Mouse (Mus musculus): ENCODE measurements around the gene Aig1.

Aig1 gene

DNA sequence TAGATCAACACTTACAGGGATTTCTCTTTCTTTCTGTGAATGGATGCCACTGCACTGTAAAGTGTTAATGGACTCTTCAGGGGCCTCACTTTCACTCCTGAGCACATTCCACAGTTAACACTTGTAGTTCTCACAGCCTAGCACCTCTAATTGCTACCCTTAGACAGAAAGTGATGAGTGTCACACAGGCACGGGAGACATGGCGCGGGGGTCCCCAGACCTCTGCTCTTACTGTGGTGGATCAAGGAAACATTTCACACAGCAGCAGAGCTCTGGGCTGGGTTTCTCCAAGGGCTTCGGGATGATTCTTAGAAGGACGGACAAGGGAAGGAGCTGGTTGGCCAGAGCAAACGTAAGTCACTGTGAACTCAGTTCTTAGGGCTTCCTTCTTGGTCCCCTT lies 166.1 kb downstream of the Aig1 start:
- DNase-seq (ENCODE audit: low read depth): no peak

DNA sequence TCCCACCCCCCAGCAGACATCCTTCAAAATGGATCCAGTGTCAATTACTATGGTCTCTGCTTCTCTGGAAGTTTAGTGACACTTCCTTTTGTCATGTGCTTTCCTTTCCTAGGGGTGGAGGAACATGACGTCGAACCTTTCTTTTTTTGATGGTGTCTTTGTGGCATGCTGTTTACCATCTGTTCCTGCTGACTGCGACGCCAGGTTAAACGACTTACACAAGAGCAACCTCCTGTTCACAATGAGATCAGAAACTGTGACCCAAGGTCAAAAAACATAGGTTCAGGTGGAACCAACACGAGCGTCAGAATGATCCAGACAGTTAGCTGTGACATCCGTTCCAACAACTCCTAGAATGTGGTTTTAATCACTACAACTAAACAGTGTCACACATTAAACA lies 166.7 kb downstream of the Aig1 start:
- DNase-seq (ENCODE audit: low read depth): no peak

DNA sequence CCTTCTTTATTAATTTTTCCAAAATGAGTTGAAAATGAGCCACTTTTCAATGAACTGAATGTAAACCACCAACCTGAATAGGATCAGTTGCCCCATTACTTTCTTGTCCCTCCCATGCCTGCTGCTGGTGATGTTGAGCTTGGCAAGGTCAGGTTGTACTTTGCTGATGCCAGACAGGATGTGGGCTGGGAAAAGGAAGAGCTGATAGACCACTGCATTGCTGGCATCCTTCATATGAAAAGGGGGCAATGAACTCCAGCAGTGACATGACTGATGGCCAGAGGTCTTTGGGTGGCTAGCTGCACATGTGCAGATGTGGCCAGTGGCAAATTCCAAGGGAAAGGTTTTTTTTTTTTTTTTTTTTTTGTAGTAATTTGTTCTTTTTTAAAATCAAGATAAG lies 172.5 kb downstream of the Aig1 start:
- DNase-seq (ENCODE audit: low read depth): no peak

DNA sequence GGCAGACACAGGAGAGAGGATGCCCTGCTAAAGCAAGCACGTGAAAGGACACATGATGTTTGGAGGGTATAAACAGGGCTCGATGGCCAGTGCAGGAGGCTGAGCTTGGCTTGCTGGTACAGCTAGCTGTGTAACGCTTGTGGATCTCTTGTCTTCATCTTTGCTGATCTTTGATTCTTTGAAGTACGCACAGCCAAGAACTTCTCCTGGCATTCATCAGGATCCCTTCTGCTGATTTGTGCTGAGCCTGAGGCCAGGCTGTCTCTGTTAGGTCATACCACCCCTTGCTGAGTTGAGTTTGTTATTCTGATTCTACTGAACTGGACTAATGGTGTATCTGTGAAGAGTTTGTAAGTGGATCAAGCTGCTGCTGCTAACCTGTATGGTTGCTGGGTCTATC lies 175.5 kb downstream of the Aig1 start:
- no peak for DNase-seq (ENCODE audit: low read depth)

GRCm38 (mm10) chr10:13690773-13691172 lies 178.0 kb downstream of the Aig1 start:
- no peak for DNase-seq (ENCODE audit: low read depth)

DNA sequence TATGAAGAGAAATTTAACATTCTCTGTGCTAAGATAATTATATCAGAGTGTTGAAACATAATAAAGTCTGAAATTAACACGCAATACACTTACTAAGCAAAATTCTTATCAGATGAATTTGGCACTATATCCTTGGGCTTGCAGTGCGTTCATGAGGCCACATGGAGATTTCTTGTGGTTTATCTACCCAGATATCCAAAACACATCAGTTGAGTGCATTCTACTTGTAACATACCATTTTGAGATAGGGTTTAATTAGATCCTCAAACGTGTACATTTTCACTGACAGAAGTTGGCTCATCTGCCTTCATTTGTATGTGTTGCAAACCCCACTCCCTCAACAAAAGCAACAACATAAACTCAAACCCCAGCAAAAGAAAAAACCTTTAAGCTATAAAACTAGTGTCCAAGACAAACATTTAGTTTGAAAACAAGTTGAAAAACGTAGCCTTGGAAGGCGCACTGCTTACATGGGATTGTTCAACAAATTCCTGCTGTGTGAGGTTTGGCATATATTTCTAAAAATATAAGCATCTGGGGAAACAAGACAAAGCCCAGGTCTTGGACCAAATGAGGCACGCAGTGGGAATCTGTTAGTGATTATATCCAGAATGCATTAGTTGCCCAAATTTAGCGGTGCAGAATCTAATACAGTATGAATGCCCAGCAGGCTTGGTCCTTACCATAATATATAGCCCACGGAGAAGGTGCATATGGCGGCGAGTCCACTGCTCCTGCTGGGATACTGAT lies 178.8 kb downstream of the Aig1 start:
- DNase-seq (ENCODE audit: low read depth): no peak

DNA sequence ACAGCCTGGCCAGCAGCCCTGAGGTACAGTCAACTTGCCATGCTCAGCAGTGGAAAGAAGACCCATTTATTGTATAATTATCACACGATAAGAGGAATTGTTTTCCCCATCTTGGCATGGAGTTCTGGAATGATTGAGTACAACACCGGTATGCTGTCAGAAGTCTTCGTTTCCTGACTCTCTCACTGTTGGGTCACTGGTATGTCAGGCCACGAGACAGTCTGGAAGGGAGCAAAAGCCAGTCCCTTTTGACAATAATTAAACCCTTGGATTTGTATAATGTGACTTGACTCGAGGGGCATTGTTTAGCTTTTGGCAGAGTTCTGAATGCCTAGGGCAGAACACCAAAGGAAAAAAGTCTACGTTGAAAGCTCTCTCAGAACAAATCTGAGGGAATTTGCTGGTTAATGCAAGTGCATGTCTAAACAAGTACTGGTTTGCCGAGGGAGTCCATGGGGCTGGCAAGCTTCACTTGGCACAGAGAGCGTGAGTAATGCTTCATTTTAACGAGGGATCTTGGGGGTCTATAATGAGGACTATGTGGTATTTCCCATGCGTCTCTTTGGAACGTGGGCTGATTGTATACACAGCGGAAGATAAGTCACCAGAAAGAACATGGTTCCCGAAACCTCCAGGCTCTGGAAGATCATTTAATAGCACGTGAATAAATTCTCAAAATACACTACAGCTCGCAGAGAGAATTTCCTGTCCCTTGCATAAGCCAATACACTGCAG lies 180.2 kb downstream of the Aig1 start:
- no peak for DNase-seq (ENCODE audit: low read depth)

GRCm38 (mm10) chr10:13687182-13687810 lies 181.5 kb downstream of the Aig1 start:
- no peak for DNase-seq (ENCODE audit: low read depth)

DNA sequence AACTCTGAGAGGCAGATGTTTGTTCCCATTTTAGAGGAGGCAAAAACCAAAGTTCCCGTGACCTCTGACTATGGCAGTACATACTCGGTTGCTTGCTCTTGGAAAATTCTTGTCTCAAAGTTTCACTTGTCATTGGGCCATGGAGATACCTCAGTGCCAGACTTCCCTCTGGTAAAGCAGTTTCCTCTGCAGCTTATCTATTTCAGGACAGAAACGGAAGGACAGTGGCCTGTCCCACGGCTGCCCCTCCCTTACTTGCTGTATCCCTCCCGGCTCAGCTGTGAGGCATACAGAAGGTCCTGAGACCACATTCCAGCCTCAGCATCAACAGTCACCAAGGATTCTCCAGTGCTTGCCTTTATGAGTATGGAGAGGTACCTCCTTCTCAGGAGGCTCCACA lies 182.7 kb downstream of the Aig1 start:
- no peak for DNase-seq (ENCODE audit: low read depth)

DNA sequence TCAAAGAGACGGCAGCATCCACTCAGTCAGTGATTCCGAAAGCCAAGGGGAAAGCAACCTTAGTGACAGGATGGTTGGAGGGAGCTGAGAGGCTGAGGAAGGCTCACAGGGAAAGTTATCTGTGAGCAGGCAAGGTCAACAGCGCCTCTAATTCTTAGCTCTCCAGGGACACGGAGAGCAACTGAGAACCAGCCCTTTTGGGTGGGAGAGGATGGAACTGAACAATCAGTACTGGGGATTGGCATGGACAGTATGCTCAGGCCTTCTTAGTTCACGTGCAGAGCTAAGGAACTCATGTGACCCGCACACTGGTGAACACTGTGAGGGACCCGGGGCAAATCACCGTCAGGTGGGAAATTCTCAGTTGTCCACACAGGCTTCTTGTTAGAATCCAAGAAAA lies 183.4 kb downstream of the Aig1 start:
- DNase-seq (ENCODE audit: low read depth): no peak

DNA sequence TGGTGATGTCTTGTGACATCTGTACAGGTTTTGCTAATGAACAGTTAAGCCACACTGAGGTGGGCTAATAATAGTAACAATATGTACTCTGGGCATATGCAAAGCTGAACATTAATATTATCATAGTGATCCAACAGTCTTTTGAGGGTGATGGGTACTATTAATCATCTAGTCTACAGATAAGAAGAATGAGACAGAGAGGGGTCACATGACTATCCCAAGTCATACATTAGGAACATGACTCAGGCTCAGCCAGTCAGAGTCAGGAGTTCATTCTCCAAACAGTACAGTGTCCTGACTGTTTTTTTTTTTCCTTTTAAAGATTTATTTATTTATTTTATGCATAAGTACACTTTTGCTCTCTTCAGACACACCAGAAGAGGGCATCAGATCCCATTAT lies 184.3 kb downstream of the Aig1 start:
- no peak for DNase-seq (ENCODE audit: low read depth)

- DNase-seq (ENCODE audit: low read depth): no peak
Measured at GRCm38 (mm10) chr10:13682565-13682964, 186.2 kb downstream of the Aig1 start.

DNA sequence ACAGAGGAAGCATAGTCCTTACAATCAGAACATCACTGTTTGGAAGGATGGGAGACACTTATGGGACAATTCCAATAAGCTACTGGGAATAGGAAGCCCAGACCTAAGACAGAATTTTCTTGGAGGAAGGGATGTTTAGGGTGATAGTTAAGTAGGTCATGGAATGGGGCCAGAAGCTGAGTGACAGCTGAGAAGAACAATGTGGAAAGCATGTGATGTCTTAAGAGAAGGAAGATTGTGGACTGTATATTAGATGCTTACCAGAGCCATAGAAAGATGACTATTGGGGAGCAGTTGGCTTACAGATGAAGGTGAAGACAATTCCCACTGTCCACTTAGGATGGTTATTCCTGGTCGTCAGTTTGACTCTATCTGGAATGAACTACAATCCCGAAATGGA lies 191.3 kb downstream of the Aig1 start:
- no peak for DNase-seq (ENCODE audit: low read depth)

DNA sequence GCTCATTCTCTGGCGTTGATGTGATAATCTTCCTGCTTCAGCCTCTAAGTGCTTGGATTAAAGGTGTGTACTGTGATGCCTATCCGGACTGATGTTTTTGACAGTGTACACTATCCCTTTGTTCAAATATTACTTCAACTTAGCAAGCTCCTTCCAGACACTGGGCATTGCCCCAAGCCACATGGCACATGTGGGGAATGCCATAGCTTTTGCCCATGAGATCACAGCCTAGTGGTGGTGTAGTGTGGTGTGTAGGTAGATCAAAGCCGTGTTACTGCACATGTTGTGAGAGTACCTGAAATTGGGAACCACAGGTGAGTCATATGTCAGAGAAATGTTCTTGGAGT lies 193.8 kb downstream of the Aig1 start:
- no peak for DNase-seq (ENCODE audit: low read depth)

DNA sequence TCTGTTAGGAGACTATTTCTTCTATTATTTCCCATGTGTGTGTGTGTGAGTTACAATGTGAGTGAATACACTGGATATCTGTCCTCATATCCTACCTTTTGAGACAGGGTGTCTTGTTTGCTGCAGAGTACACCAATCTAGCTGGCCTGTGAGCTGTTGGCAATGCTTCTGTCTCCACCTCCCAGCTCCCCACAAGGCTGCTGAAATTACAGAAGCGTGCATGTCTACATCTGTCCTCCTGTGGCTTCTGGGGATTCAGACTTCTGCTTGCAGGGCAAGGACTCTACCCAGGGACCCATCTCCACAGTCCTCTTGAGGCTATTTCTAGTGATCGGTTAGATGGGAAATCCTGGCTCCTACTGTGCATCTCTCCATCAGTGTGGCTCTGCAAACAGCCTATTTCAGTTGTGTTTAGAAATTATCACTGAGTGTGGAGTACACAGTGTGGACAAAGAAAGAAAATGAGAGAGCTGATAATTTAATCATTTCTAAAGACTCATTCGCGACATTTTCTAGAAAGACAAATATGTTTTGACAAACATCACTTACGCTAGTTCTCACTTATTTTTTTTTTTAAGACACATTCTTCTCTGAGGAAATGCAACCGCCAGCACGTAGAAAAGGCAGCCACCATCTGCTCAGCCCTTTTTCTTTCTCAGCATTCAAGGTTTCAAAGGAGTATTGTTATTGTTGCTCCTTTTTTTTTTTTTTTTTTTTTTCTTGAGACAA lies 194.3 kb downstream of the Aig1 start:
- DNase-seq (ENCODE audit: low read depth): no peak

DNA sequence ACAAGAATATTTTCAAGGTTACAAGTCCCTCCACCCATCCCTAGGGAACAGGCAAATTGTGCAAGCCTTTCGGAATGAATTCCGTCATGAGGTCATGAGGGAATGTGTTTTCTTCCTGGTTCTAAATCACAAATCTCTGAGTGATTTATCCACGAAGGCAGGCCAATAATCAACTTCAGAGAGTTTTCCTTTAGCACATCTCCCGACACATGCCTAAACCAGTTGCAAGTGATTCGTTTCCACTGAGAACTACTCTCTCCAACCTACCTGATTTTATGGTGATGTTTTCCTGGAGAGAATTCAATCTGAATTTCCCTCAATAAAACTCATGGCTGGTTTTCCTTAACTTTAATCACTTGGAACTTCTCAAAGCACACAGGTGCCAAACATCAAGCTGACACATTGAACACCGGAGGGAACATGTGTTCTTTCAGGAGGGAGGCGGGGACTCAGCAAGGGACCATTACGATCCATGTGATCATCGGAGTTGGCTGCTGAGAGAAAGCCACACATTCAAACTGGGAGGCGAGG lies 201.5 kb downstream of the Aig1 start:
- no peak for DNase-seq (ENCODE audit: low read depth)

DNA sequence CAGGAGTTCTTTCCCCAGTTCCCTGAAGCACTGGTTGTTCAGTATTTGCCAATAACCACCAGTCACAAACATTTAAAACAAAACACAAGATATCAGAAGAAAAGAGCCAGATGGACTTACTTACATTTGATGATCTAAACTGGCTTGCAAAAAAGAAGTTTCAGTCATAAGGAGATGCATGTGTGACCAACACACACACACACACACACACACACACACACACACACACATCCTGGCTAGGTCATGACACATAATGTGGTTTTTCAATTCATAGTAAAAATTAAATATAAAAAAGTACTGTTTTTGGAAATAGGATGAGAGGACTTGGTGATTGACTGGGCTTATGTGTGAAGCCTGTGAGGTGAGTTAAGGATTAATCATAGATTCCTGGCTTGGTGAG lies 205.3 kb downstream of the Aig1 start:
- no peak for DNase-seq (ENCODE audit: low read depth)

DNA sequence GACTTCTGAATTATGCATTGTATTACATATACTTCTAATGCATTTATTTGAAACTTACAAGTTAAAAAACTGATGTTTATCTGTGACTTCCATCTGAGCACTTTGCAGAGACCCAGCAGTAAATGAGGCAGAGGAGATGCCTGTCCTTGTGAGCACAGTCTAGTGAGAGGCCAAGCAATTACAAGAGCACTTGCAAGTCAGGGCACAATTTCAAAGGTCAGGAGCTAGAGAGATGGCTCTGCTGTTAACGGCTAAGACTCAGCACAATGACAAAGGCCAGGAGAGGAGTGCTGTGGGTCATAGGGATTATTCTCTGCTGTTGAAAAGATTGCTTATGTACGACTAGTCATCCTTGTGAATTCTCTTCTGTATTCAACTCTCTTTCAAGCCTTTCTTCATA lies 209.0 kb downstream of the Aig1 start:
- no peak for DNase-seq (ENCODE audit: low read depth)

DNA sequence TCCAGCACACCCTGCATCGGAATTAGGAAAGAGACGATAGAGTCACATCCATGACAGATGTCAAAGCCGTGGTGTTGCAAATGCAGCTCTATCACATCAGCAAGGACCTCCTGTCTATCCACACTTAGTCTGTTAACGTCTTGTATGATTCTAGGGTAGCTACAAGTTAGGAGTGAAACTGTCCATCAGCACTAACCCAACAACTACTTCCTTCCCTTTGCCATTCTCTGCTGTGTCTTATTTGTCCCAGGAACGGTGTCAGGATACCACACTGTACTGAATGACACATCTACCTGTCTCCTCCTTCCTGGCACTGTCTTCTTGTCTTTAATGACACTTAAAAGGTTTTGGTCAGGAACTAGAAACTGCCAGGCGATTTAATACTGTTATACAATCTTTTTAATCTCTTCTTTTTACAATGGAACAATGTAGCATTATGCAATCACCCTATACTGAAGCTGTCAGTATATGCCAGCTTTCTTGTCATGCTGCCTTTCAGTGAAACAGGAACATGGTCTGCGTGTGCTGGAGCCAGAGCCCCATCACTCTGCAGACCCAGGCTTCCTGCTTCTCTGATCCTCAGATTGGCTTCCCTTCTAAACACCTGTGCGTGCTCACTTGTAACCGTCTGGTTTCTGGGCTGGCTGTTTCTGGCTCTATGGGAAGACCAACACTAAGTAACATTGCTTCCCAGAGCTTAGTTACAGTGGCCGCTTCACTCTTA lies 214.9 kb downstream of the Aig1 start:
- DNase-seq (ENCODE audit: low read depth): no peak

- DNase-seq (ENCODE audit: low read depth): no peak
Measured at GRCm38 (mm10) chr10:13653326-13653725, 215.5 kb downstream of the Aig1 start.

DNA sequence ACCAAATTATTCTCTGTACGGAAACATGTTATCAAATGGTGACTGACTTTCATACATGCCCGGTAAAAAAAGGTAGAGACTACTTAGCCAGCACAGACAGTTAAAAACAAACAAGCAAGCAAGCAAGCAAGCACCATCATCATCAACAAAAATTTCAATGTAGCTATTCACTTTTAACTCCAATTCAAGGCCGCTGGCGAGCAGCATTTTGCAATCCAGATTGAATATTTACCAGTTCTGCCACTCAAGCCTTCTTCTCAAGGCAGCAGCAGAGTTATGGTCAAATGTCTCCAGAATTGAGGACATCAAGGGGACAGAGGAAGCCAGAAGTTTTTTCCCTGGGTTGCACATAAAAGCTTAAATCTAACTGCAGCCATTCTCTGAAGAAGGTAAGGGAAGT lies 216.7 kb downstream of the Aig1 start:
- no peak for DNase-seq (ENCODE audit: low read depth)

GRCm38 (mm10) chr10:13641750-13642149 lies 227.0 kb downstream of the Aig1 start:
- no peak for DNase-seq (ENCODE audit: low read depth)

Measured in c-Kit-positive CD71-positive TER-119-negative erythroid progenitor cells, embryonic 14.5 days (primary cell).